Mouse (Mus musculus) Muller cell, postnatal 12 days (primary cell): ENCODE results near the gene Filip1l.

Source experiments
- DNase-seq: peaks from one replicate; pipeline ENCODE4 v3.0.0-alpha.2; 2015; ENCODE audit errors: inconsistent ontology term

The Filip1l gene

GRCm38 (mm10) chr16:57484043-57484795 lies 131.3 kb downstream of the Filip1l start:
- DNase-seq: no peak

GRCm38 (mm10) chr16:57485265-57485664 lies 132.4 kb downstream of the Filip1l start:
- no peak for DNase-seq

- DNase-seq: no peak
Observed at GRCm38 (mm10) chr16:57486266-57486665, 133.4 kb downstream of the Filip1l start.

GRCm38 (mm10) chr16:57488661-57489060 lies 135.8 kb downstream of the Filip1l start:
- DNase-seq: no peak

GRCm38 (mm10) chr16:57490691-57491090 lies 137.8 kb downstream of the Filip1l start:
- DNase-seq: no peak

GRCm38 (mm10) chr16:57491853-57492252 lies 139.0 kb downstream of the Filip1l start:
- no peak for DNase-seq

GRCm38 (mm10) chr16:57495476-57496203 lies 142.7 kb downstream of the Filip1l start:
- no peak for DNase-seq

- DNase-seq: peak; percentile 83
Observed at GRCm38 (mm10) chr16:57496437-57497173, 143.7 kb downstream of the Filip1l start.

- DNase-seq: no peak
Observed at GRCm38 (mm10) chr16:57500851-57501250, 148.0 kb downstream of the Filip1l start.

- DNase-seq: no peak
Observed at GRCm38 (mm10) chr16:57502230-57502629, 149.3 kb downstream of the Filip1l start.

- no peak for DNase-seq
Observed at GRCm38 (mm10) chr16:57502761-57503160, 149.9 kb downstream of the Filip1l start.

- no peak for DNase-seq
Observed at GRCm38 (mm10) chr16:57504728-57505127, 151.8 kb downstream of the Filip1l start.

GRCm38 (mm10) chr16:57506133-57506532 lies 153.2 kb downstream of the Filip1l start:
- no peak for DNase-seq

- no peak for DNase-seq
Observed at GRCm38 (mm10) chr16:57508351-57508750, 155.5 kb downstream of the Filip1l start.

- no peak for DNase-seq
Observed at GRCm38 (mm10) chr16:57509099-57509498, 156.2 kb downstream of the Filip1l start.

GRCm38 (mm10) chr16:57513562-57513961 lies 160.7 kb downstream of the Filip1l start:
- DNase-seq: no peak

GRCm38 (mm10) chr16:57514371-57514770 lies 161.5 kb downstream of the Filip1l start:
- DNase-seq: peak; percentile 55

GRCm38 (mm10) chr16:57515636-57516035 lies 162.7 kb downstream of the Filip1l start:
- DNase-seq: no peak

- DNase-seq: no peak
Observed at GRCm38 (mm10) chr16:57525046-57525445, 172.2 kb downstream of the Filip1l start.

GRCm38 (mm10) chr16:57525476-57525875 lies 172.6 kb downstream of the Filip1l start:
- no peak for DNase-seq

- DNase-seq: no peak
Observed at GRCm38 (mm10) chr16:57526893-57527292, 174.0 kb downstream of the Filip1l start.

- no peak for DNase-seq
Observed at GRCm38 (mm10) chr16:57528457-57528856, 175.6 kb downstream of the Filip1l start.
